Mouse (Mus musculus): Measurements from ENCODE around the gene Ddx23. TPM values are rescaled to one million over a fixed set of nuclear protein-coding genes. Genes with fewer than 3 reads are reported as not detected.
A peak's percentile ranks its signal among the peaks of the same experiment; 100 is the strongest.

The Ddx23 gene
- total RNA-seq, 1 experiment from 2014 or later = 108 TPM

DNA sequence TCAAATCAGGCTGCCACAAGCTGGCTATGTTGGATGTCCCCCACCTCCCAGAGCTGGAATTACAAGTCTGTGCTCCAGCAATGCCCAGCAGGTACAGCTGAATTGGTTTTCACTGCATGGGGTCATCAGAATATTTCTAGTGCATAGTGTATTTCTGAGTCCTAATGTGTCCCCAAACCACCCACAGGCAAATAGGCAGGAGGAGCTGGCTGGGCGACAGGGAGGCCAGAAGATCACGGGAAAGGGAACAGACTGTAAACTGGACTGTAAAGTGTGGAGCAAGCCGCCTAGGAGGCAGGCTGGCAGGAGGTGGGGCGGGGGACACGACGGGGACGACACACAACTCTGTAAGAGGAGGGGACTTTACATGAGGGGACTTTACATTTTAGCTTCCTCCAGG lies 40.5 kb downstream of the Ddx23 start:
- no peak for ATAC-seq (replicated peaks in 1 of 2; ENCODE audit: insufficient read depth in 1 of 2, low FRiP score in 2 of 2, low TSS enrichment in 1 of 2, low read depth in 1 of 2, poor library complexity in 2 of 2, severe bottlenecking in 2 of 2)

DNA sequence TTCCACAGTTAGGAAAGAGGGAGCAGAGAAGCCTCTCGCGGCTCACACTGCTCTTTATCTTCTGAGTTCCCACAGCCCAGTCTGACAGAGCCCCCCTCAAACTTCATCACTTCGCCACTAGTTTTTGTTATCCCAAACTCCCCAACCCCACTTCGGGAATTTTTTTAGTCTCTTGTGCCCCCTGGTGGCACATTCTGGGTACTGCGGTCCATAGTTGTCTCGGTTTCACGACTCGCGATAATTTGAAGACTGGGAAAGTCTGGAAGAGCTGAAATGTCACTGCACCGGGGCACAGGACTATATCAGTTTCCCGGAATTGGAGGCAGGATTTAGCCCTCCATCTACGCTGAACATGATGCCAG lies 45.5 kb downstream of the Ddx23 start:
- peak; percentile 48 to 56; a peak in 3 of 4 replicates for ATAC-seq (replicated peaks in 1 of 2; ENCODE audit: insufficient read depth in 1 of 2, low FRiP score in 2 of 2, low TSS enrichment in 1 of 2, low read depth in 1 of 2, poor library complexity in 2 of 2, severe bottlenecking in 2 of 2)

DNA sequence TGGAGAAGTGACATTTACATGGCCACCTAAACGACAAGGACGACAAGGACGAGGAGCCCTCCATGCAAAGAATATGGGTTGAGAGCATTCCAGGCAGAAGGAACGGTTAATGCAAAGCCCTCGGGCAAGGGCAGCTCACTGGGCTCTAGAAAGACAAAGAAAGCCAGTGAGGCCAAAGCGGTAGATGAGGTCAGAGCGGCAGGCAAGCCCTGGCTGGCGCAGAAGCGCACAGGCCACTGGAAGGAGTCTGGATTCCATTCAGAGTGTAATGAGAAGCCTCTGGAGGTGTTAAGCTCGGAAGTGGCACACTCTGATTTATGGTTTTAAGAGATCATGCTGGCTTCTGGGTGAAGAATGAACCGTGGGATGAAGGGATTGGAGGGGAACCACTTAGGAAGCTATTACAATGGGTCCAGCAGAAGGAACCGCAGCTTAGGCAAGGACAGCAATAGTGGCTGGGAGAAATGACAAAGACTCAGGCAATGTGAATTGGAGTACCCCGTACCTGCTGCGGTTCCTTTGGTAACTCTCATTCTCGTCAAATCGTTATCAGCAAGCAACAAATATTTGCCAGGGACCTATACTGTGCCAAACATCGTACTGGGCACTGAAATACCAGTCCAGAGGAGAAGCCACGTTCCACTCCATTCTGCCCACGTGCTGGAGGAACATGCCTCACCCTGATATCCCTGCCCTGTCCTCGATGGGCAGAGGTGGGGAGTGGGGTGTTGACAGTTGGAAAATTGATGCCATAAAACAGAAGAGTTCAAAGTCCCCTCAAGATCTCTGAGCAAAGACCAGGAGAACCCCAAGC lies 46.1 kb downstream of the Ddx23 start:
- ATAC-seq (replicated peaks in 1 of 2; ENCODE audit: insufficient read depth in 1 of 2, low FRiP score in 2 of 2, low TSS enrichment in 1 of 2, low read depth in 1 of 2, poor library complexity in 2 of 2, severe bottlenecking in 2 of 2) = 0 out of 4 replicates have a peak, but pooled peaks of 1 of the 2 experiments have one; percentile 1

DNA sequence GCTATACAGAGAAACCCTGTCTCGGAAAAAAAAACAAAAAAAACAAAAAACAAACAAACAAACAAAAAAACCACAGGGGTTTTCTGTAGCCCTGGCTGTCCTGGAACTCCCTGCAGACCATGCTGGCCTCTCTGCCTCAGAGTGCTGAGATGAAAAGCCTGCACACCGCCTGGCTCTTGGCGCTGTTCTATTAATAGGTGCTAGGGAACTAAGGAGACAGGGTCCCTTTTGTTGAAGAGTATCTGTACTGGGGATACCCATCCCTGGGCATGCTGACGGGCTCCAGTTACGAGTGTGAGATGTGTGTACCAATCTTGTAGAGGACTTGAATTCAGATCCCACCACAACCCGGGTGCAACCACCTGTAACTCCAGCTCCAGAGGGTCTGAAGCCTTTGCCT lies 46.9 kb downstream of the Ddx23 start:
- no peak for ATAC-seq (replicated peaks in 1 of 2; ENCODE audit: insufficient read depth in 1 of 2, low FRiP score in 2 of 2, low TSS enrichment in 1 of 2, low read depth in 1 of 2, poor library complexity in 2 of 2, severe bottlenecking in 2 of 2)

DNA sequence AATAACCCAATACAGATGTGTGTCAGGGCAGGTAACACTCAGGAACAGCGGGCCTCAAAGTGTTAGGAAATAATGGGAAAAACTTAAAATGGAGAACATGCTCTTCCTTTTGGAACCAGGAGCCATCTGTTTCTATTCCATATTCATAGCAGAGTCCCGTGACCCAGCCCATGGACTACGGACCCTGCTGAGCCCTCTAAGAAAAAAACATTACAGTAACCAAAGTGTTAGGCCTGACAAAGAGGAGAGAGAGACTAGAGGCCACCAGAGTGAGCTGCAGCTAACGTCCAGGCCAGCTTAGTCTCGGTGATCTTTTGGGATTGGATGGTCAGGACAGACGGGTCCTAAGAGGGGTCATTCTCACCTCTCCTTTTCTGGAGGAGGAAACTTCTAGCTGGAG lies 47.7 kb downstream of the Ddx23 start:
- ATAC-seq (replicated peaks in 1 of 2; ENCODE audit: insufficient read depth in 1 of 2, low FRiP score in 2 of 2, low TSS enrichment in 1 of 2, low read depth in 1 of 2, poor library complexity in 2 of 2, severe bottlenecking in 2 of 2) = no peak

DNA sequence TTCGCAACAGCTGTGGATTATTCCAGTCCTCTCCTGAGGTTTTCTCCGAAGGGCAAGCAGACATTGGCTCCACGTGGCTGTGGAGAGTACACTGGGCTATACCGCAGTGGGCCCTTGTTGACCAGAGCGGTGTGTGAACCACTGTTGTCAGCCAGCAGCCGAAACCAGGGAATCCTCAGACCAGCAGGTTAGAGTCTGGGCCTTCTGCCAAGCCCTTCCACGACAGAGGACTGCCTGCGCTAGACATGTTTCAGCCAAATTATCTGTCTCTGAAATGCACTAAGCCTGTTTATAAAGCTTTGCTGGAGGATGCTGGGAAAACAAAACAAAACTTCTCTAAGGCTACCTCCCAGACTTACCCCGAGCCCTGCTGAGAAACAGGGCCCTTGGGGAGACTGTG lies 48.1 kb downstream of the Ddx23 start:
- no peak for ATAC-seq (replicated peaks in 1 of 2; ENCODE audit: insufficient read depth in 1 of 2, low FRiP score in 2 of 2, low TSS enrichment in 1 of 2, low read depth in 1 of 2, poor library complexity in 2 of 2, severe bottlenecking in 2 of 2)

DNA sequence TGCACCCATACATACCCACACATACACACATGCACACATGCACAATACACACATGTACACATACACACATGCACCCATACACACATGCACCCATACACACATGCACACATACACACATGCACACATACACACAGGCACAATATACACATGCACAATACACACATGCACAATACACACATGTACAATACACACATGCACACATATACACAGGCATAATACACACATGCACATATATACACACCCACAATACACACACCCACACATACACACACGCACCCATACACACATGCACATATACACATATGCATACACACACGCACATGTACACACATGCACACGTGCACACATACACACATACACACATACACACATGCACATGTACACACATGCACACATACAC lies 50.5 kb downstream of the Ddx23 start:
- no peak for ATAC-seq (replicated peaks in 1 of 2; ENCODE audit: insufficient read depth in 1 of 2, low FRiP score in 2 of 2, low TSS enrichment in 1 of 2, low read depth in 1 of 2, poor library complexity in 2 of 2, severe bottlenecking in 2 of 2)

DNA sequence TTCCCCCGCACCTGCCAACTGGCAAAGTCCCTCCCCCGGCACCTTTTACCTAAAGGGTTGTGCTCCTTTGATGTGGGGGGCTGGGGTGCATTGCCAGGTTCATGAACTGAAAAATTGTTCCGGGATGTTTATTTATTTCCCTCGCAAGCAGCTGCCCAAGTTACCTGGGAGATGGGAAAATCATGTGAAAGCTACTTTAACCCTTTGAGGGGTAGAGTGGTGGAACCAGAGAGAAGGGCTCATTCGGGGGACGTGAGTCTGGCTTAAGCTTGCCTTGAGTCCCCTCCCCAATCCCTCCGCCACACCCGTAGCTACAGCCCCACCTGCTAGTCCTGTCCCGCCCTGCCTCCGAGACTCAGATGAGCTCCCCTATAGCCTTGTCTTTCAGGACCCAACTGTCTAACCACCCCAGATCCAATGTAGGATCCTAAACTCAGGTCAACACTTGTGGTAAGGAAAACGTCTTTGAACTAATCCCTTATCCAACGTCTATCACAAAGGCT lies 52.5 kb downstream of the Ddx23 start:
- no peak for ATAC-seq (replicated peaks in 1 of 2; ENCODE audit: insufficient read depth in 1 of 2, low FRiP score in 2 of 2, low TSS enrichment in 1 of 2, low read depth in 1 of 2, poor library complexity in 2 of 2, severe bottlenecking in 2 of 2)

DNA sequence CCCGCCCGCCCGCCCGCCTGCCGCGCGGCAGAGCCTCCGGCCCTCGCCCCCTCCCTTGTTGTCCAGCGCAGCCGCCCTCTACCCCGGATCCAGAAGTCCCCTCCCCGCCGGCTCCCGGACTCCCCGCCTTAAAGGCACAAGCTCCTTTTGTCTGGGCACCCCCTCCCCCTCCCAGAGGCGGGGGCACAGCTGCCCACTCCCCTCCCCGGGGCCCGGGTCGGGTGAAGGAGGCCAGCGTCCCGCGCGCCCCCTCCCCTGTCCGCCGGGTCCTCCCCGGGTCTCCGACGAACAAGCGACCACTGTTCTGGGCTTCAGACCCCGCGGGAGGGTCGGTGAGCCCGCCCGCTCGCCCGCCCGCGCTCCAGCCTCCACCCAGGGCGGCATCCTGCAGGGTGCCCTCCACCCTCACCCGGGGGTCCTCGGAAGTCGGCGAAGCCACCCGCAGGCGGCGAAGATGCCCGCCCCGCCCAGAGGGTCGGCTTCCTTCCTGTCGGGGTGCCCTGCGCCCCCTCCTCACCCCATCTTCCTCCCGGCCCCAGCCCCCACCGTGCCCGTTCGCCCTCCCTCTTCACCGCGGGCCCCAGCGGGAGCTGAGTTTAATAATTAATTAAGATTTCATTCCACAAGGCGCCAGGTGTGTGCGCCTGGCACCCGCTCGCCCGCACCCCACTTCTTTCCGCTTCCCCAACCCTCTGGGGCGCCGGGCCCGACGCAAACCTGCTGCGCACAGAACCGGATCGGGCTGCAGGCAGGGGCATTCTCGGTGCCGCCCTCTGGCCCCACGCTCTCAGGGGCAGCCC lies 53.2 kb downstream of the Ddx23 start, which contains the start of gene Adcy6:
Gene Adcy6 (minus strand): TSS at position 746 of the 800 bp plus-strand sequence.
- ATAC-seq (replicated peaks in 1 of 2; ENCODE audit: insufficient read depth in 1 of 2, low FRiP score in 2 of 2, low TSS enrichment in 1 of 2, low read depth in 1 of 2, poor library complexity in 2 of 2, severe bottlenecking in 2 of 2) = 0 out of 4 replicates have a peak, but pooled peaks have one; percentile 27 to 44

DNA sequence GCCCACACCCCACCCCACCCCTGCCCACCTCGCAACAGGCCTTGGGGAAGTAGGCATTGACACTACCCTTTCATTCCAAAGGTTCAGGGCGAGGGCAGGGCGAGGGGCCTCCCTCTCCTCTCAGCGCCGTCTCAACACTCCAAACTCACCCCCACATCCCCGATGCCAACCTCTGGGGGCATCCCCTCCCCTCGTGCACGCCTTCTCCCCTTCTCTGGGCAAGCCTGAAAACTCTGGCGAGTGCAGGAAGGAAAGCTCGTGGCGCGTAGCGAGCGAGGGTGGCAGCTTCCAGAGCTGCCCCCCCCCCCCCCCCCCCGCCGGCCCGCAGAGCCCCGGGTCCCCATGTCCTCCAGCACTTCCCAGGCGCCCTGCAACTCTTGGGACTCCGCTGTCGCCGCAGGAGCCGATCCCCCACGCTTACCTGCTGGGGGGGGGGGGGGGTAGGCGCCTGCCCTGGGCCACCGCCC lies 53.9 kb downstream of the Ddx23 start:
- peak in 1 of 2 experiments; percentile 25; a peak in 1 of 4 replicates for ATAC-seq (replicated peaks in 1 of 2; ENCODE audit: insufficient read depth in 1 of 2, low FRiP score in 2 of 2, low TSS enrichment in 1 of 2, low read depth in 1 of 2, poor library complexity in 2 of 2, severe bottlenecking in 2 of 2)

DNA sequence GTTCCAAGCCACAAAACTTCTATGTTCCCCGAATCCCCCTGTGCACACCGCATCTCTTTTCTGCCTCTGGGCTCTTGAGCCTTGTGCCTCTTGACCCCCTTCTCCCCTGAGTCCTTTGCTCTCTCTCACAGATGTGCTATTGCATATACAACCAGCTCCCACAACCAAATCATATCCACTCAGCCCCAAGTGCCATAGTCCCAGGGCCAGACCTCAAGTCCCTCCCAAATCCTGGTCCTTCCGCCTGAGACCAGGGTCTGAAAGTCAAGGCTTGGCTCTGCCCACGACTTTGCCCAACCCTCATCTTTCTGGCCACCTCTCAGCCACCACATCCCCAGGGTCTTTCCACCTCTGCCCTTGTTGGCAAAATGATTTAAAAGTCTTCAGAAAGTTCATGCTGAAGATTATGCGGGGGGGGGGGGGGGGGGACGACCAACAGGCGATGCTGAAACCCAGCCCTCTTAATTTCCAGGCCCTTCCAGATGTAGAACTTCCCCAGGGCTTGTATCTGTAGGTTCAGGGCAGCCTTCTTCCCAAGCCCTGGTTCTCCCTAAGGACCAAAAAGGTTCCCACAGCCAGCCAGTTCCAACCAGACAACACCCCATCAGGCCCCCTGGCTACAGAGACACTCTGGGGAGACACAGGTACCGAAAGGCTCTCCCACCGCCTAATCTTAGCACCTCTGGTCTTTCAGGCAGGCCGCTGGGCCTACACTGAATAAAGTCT lies 54.5 kb downstream of the Ddx23 start:
- no peak for ATAC-seq (replicated peaks in 1 of 2; ENCODE audit: insufficient read depth in 1 of 2, low FRiP score in 2 of 2, low TSS enrichment in 1 of 2, low read depth in 1 of 2, poor library complexity in 2 of 2, severe bottlenecking in 2 of 2)

DNA sequence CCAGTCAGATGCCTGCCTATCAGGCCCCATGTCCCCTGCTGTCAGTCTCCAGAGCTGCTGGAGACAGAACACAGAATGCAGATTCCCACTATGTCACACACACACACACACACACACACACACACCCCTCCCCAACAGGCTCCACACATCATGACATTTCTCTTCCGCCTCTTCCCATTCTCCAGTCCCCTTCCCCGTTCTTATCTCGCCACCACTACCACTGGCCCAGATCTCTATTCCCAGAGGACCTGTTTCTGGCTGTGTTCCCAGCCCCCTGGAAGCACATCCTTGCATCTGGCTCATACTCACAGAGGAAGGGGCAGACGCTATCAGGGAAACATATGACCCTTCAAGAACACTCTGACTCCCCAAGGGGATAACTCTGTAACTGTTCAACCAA lies 55.1 kb downstream of the Ddx23 start:
- no peak for ATAC-seq (replicated peaks in 1 of 2; ENCODE audit: insufficient read depth in 1 of 2, low FRiP score in 2 of 2, low TSS enrichment in 1 of 2, low read depth in 1 of 2, poor library complexity in 2 of 2, severe bottlenecking in 2 of 2)

DNA sequence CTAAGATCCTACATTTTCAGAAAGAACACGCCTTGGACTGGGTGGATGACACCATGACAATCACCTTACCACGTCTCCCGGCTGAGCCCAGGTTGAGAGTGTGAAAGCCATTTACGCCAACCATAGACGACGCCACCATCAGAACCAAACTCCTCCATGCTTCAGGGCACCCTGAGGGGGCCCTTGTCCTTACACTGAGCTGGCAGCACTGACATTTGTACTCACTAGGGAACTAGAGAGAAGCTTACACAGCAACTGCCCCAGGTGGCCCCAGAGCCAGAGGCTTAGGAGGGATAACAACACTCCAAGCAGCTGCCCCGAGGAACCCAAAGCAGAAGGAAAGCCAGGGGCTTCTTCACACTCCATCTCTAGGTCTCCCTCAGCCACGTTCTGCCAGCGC lies 56.0 kb downstream of the Ddx23 start:
- no peak for ATAC-seq (replicated peaks in 1 of 2; ENCODE audit: insufficient read depth in 1 of 2, low FRiP score in 2 of 2, low TSS enrichment in 1 of 2, low read depth in 1 of 2, poor library complexity in 2 of 2, severe bottlenecking in 2 of 2)

DNA sequence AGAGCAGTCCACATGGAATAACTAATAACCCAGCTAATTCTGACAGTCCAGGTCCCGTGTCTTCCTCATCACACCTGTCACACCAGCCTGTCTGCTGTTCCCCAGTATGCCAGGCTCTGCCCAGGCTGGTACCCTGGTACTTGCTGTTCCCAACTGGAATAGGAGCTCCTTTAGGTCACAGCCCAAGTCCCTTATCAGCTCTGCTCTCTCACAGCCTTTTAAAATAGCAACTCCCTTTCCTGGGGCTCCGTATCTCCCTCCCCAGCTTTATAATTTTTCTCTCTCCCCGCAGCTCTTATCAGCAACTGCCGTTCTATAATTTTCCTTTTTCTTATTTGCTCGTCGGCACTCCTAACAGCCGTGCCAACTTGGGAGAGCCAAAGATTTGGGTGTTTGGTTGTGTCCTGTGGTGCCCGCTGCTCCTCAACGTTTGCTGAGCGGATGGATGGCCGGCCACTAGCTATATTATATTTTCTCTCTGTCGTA lies 56.6 kb downstream of the Ddx23 start:
- ATAC-seq (replicated peaks in 1 of 2; ENCODE audit: insufficient read depth in 1 of 2, low FRiP score in 2 of 2, low TSS enrichment in 1 of 2, low read depth in 1 of 2, poor library complexity in 2 of 2, severe bottlenecking in 2 of 2) = no peak; a peak in 1 of 4 replicates

DNA sequence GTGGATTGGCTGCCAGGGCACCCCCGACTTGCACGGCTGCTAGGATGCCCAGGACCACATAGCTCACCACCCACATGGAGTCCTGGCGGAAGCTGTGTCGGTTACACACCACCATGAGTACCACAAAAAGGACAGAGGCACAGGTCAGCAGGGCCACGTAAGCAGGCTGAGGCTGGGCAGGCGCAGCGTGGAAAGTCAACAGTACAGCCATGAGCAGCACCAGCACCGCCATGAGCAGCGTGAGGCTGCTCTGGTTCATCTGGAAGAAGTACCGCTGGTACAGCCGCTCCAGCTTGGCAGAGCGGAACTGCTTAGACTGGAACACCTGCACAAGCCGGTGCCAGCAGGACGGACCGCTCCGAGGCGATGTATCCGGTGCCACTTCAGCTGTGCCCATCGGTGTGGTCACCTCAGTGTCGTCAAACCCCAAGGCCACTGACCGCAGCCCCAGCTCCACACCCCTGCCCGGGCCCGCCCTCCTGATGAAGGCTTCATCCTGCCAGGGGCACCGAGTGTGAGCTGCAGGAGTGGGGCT lies 58.6 kb downstream of the Ddx23 start:
- ATAC-seq (replicated peaks in 1 of 2; ENCODE audit: insufficient read depth in 1 of 2, low FRiP score in 2 of 2, low TSS enrichment in 1 of 2, low read depth in 1 of 2, poor library complexity in 2 of 2, severe bottlenecking in 2 of 2) = no peak

DNA sequence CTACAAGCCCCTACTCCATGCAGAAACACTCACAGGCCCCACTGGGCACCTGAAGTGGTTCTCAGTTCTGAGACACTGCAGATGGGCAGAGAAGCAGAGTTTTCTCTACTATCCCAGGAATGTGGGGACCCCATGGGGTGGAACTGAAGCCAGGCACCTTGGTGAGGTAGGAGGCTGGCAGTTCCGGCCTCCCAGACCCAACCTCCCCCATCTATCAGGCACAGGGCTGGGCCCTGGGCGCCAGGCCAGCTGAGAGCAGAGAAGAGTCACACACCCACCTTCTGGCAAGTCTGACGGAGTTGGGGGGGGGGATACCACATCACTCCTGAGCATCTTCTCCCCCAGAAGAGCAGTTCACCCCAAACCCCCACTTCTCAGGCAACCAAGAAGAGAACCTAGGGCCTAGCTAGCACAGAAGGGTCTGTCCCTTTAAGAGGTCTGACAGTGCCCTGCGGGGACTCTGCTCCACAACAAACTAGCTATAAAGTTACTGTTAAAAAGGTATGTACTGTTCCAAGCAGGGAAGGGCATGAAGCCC lies 59.7 kb downstream of the Ddx23 start:
- ATAC-seq (replicated peaks in 1 of 2; ENCODE audit: insufficient read depth in 1 of 2, low FRiP score in 2 of 2, low TSS enrichment in 1 of 2, low read depth in 1 of 2, poor library complexity in 2 of 2, severe bottlenecking in 2 of 2) = no peak
